Mouse (Mus musculus) thymus, adult 2 months (tissue): ENCODE results near the gene Robo1.

Experiments
- CTCF ChIP-seq: fragments of 200-500 bp; IDR thresholded peaks from 2 replicates; pipeline ENCODE4 v1.5.1; 2012; ENCODE audit warnings: mild to moderate bottlenecking, control low read depth, low read length, moderate library complexity, borderline replicate concordance; ENCODE audit not compliant: control insufficient read depth, poor library complexity, insufficient read depth; ENCODE audit errors: extremely low read depth
- POLR2A ChIP-seq: fragments of 200-500 bp; IDR thresholded peaks from 2 replicates; pipeline ENCODE4 v1.6.1; 2012; ENCODE audit warnings: mild to moderate bottlenecking, low read length, control low read depth, moderate library complexity; ENCODE audit not compliant: control insufficient read depth, poor library complexity, insufficient read depth; ENCODE audit errors: extremely low read depth

DNA sequence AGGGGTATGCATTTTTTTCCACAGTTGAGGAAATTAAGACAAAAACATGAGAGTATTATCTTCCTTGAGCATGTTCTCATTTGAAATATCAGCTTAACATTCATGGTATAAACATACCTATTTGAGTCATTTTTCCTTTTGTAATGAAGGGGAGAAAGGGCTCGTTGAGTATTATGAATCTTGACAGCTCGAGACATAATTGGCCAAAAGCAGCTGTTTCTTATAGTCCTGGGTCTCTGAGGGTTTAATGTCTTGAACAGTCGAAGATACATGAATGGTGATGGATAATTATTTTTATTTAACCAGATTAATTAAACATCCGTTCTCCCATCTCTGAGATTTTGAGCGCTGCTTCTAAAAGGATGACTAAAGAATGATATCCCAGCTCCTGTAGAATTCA lies 478.5 kb downstream of the Robo1 start:
- TF ChIP-seq POLR2A (no peak), CTCF (no peak)
